Mouse (Mus musculus) MEL (cell line): ENCODE results near the gene Fars2. TPM values are rescaled to one million over a fixed set of nuclear protein-coding genes. Genes with fewer than 3 reads are reported as not detected.

Experiments used
- DNase-seq: peaks from one replicate; pipeline ENCODE4 v3.0.0; 2011; ENCODE audit warnings: low read depth, low spot score
- H3K27ac ChIP-seq: 2 replicates; pipeline ENCODE4 v1.5.1; 2012; ENCODE audit warnings: low read depth, mild to moderate bottlenecking, control low read depth, low read length, moderate library complexity; ENCODE audit not compliant: control insufficient read depth
- H3K27me3 ChIP-seq, 2 experiments: fragments of 150-350 bp in 1 of 2; sonication (generic) in 1 of 2; 2 replicates each; pipeline ENCODE4 v1.6.1; 2012; ENCODE audit warnings: low read length in 2 of 2, mild to moderate bottlenecking in 2 of 2, improper control_type of control experiment in 1 of 2, moderate library complexity in 1 of 2; ENCODE audit not compliant: insufficient read depth in 2 of 2, control insufficient read depth in 1 of 2
- H3K36me3 ChIP-seq, 2 experiments: 2 replicates each; pipeline ENCODE4 v1.6.1; 2012 to 2014; ENCODE audit warnings: low read length in 2 of 2, improper control_type of control experiment in 1 of 2, inconsistent platforms in 1 of 2, mild to moderate bottlenecking in 1 of 2; ENCODE audit not compliant: insufficient read depth in 2 of 2, control insufficient read depth in 1 of 2
- H3K4me1 ChIP-seq, 2 experiments: fragments of 150-350 bp in 1 of 2; sonication (generic) in 1 of 2; 2 replicates each; pipeline ENCODE4 v1.6.1; 2012; ENCODE audit warnings: low read length in 2 of 2, improper control_type of control experiment in 1 of 2, mild to moderate bottlenecking in 1 of 2; ENCODE audit not compliant: insufficient read depth in 2 of 2, control insufficient read depth in 1 of 2
- H3K4me3 ChIP-seq, 2 experiments: fragments of 150-350 bp in 1 of 2; sonication (generic) in 1 of 2; 2 replicates each; pipeline ENCODE4 v1.5.1; 2012; ENCODE audit warnings: low read depth in 2 of 2, low read length in 2 of 2, mild to moderate bottlenecking in 2 of 2, moderate library complexity in 2 of 2, control low read depth in 1 of 2, improper control_type of control experiment in 1 of 2; ENCODE audit not compliant: control insufficient read depth in 1 of 2, insufficient read depth in 1 of 2
- H3K79me2 ChIP-seq: 2 replicates; pipeline ENCODE4 v1.6.1; 2012; ENCODE audit warnings: mild to moderate bottlenecking, low read length, moderate library complexity; ENCODE audit not compliant: control insufficient read depth, poor library complexity, insufficient read depth
- H3K9ac ChIP-seq: 2 replicates; pipeline ENCODE4 v1.6.1; 2012; ENCODE audit warnings: low read depth, mild to moderate bottlenecking, control low read depth, low read length, moderate library complexity; ENCODE audit not compliant: control insufficient read depth, poor library complexity, severe bottlenecking
- H3K9me3 ChIP-seq: fragments of 150-350 bp; sonication (generic); replicated peaks from 2 replicates; pipeline ENCODE4 v1.6.1; 2012; ENCODE audit warnings: mild to moderate bottlenecking, low read length, improper control_type of control experiment, moderate library complexity; ENCODE audit not compliant: insufficient read depth
- BHLHE40 ChIP-seq: IDR thresholded peaks from 2 replicates; pipeline ENCODE4 v1.6.1; 2012; ENCODE audit warnings: low read depth, mild to moderate bottlenecking, inconsistent platforms, low read length, improper control_type of control experiment, borderline replicate concordance
- CHD1 ChIP-seq: IDR thresholded peaks from 2 replicates; pipeline ENCODE4 v1.6.1; 2012; ENCODE audit warnings: low read depth, mild to moderate bottlenecking, inconsistent platforms, low read length, improper control_type of control experiment
- CTCF ChIP-seq, 3 experiments: IDR thresholded peaks in 2 of 3; conservative IDR thresholded peaks in 1 of 3; 2 replicates each; pipeline ENCODE4 v1.5.1; 2011 to 2012; ENCODE audit warnings: low read length in 3 of 3, low read depth in 2 of 3, mild to moderate bottlenecking in 2 of 3, improper control_type of control experiment in 1 of 3, inconsistent platforms in 1 of 3, mixed read lengths in 1 of 3, moderate library complexity in 1 of 3; ENCODE audit not compliant: control insufficient read depth in 1 of 3, insufficient read depth in 1 of 3, poor library complexity in 1 of 3, severe bottlenecking in 1 of 3
- ELF1 ChIP-seq: IDR thresholded peaks from 2 replicates; pipeline ENCODE4 v1.6.1; 2014; ENCODE audit warnings: low read depth, mild to moderate bottlenecking, inconsistent platforms, low read length, improper control_type of control experiment, moderate library complexity
- EP300 ChIP-seq, 2 experiments: IDR thresholded peaks; 2 replicates each; pipeline ENCODE4 v1.6.1; 2011; ENCODE audit warnings: improper control_type of control experiment in 2 of 2, low read length in 2 of 2, low read depth in 1 of 2, mild to moderate bottlenecking in 1 of 2
- MAFK ChIP-seq: IDR thresholded peaks from 2 replicates; pipeline ENCODE4 v1.6.1; 2011; ENCODE audit warnings: low read depth, mild to moderate bottlenecking, low read length, improper control_type of control experiment, borderline replicate concordance
- MEF2A ChIP-seq: IDR thresholded peaks from 2 replicates; pipeline ENCODE4 v1.6.1; 2014; ENCODE audit warnings: low read depth, mild to moderate bottlenecking, inconsistent platforms, low read length, improper control_type of control experiment; ENCODE audit not compliant: poor library complexity, insufficient replicate concordance, severe bottlenecking; ENCODE audit errors: extremely low read depth
- NELFE ChIP-seq: IDR thresholded peaks from 2 replicates; pipeline ENCODE4 v1.6.1; 2011; ENCODE audit warnings: low read depth, low read length, improper control_type of control experiment
- POLR2AphosphoS2 ChIP-seq: IDR thresholded peaks from 2 replicates; pipeline ENCODE4 v1.6.1; 2011; ENCODE audit warnings: low read length, improper control_type of control experiment
- POLR2AphosphoS5 ChIP-seq: IDR thresholded peaks from 2 replicates; pipeline ENCODE4 v1.6.1; 2012; ENCODE audit warnings: low read depth, borderline replicate concordance, mild to moderate bottlenecking, inconsistent platforms, low read length, moderate library complexity, mixed read lengths
- RAD21 ChIP-seq: IDR thresholded peaks from 2 replicates; pipeline ENCODE4 v1.6.1; 2011; ENCODE audit warnings: mild to moderate bottlenecking, low read depth, low read length, improper control_type of control experiment
- SMC3 ChIP-seq: IDR thresholded peaks from 2 replicates; pipeline ENCODE4 v1.6.1; 2011; ENCODE audit warnings: low read depth, low read length, improper control_type of control experiment
- TBP ChIP-seq: IDR thresholded peaks from 2 replicates; pipeline ENCODE4 v1.8.0; 2011; ENCODE audit warnings: low read depth, low read length, improper control_type of control experiment
- TCF12 ChIP-seq: IDR thresholded peaks from 2 replicates; pipeline ENCODE4 v1.6.1; 2014; ENCODE audit warnings: low read depth, mild to moderate bottlenecking, inconsistent platforms, low read length, improper control_type of control experiment, moderate library complexity
- UBTF ChIP-seq: IDR thresholded peaks from 2 replicates; pipeline ENCODE4 v1.6.1; 2012; ENCODE audit warnings: low read depth, mild to moderate bottlenecking, inconsistent platforms, low read length, improper control_type of control experiment, moderate library complexity, borderline replicate concordance; ENCODE audit not compliant: insufficient read depth
- USF1 ChIP-seq: IDR thresholded peaks from 2 replicates; pipeline ENCODE4 v1.6.1; 2014; ENCODE audit warnings: low read depth, mild to moderate bottlenecking, inconsistent platforms, low read length, improper control_type of control experiment, moderate library complexity
- ZC3H11A ChIP-seq: IDR thresholded peaks from 2 replicates; pipeline ENCODE4 v1.6.1; 2012; ENCODE audit warnings: low read depth, mild to moderate bottlenecking, inconsistent platforms, low read length, improper control_type of control experiment
- ZNF384 ChIP-seq: IDR thresholded peaks from 2 replicates; pipeline ENCODE4 v1.6.1; 2012; ENCODE audit warnings: low read depth, mild to moderate bottlenecking, inconsistent platforms, low read length, improper control_type of control experiment
- polyA plus RNA-seq, 2 experiments: library from polyadenylated mRNA; stranded (reverse) in 1 of 2; unstranded in 1 of 2; fragments of >175 nt in 1 of 2; fragments of >200 nt in 1 of 2; gene quantifications; 2 replicates each; pipeline versions ENCODE4 v1.2.1 to v1.2.4; 2012; ENCODE audit warnings: low replicate concordance in 2 of 2, low read depth in 1 of 2; ENCODE audit not compliant: insufficient read length in 2 of 2, insufficient read depth in 1 of 2, missing spikeins in 1 of 2
- total RNA-seq: library from RNA; depleted of rRNA; stranded (reverse); fragments of 300-350 nt; gene quantifications from 2 replicates; pipeline ENCODE4 v1.2.3, GENCODE M21; 2012

Gene Fars2
- total and polyA plus RNA-seq, 3 experiments, result 32.6 to 39.2 TPM; not detected in 1

GRCm38 (mm10) chr13:36270867-36271266, 153.7 kb downstream of the Fars2 start:
- no peaks in the 10 kb centered on the region for H3K79me2 ChIP-seq
- no peaks in the 10 kb centered on the region for H3K4me1 ChIP-seq
- no peak overlapping the region for H3K9ac ChIP-seq
- no peak for DNase-seq
- no peaks in the 10 kb centered on the region for H3K27me3 ChIP-seq
- H3K27ac ChIP-seq, result no peak overlapping the region
- no peaks in the 10 kb centered on the region for H3K9me3 ChIP-seq
- H3K36me3 ChIP-seq, result no peaks in the 10 kb centered on the region; a peak in 1 of 4 replicates
- no peak for TF ChIP-seq MAFK
- no peak for TF ChIP-seq BHLHE40
- TF ChIP-seq CTCF (IDR thresholded peaks at IDR 0.05 in 2 of 3, conservative IDR thresholded peaks at IDR 0.05 in 1 of 3; ENCODE audit: control insufficient read depth in 1 of 3, insufficient read depth in 1 of 3, low read depth in 2 of 3, low read length in 3 of 3, poor library complexity in 1 of 3, severe bottlenecking in 1 of 3), result peak in 1 of 3 experiments; percentile 24; a peak in 2 of 6 replicates
- TF ChIP-seq RAD21, result peak; percentile 19
- peak; percentile 25; the same call in 1 of the 2 replicates for TF ChIP-seq SMC3
- H3K4me3 ChIP-seq, result no peak overlapping the region

- H3K9ac ChIP-seq, result no peak overlapping the region
- no peaks in the 10 kb centered on the region for H3K27me3 ChIP-seq
- no peaks in the 10 kb centered on the region for H3K4me1 ChIP-seq
- no peaks in the 10 kb centered on the region for H3K9me3 ChIP-seq
- no peak overlapping the region for H3K4me3 ChIP-seq
- TF ChIP-seq TBP (no peak), ZC3H11A (no peak), SMC3 (no peak), USF1 (no peak), EP300 (IDR thresholded peaks at IDR 0.05; ENCODE audit: low read depth in 1 of 2, low read length in 2 of 2) (no peak), ELF1 (no peak), CTCF (IDR thresholded peaks at IDR 0.05 in 2 of 3, conservative IDR thresholded peaks at IDR 0.05 in 1 of 3; ENCODE audit: control insufficient read depth in 1 of 3, insufficient read depth in 1 of 3, low read depth in 2 of 3, low read length in 3 of 3, poor library complexity in 1 of 3, severe bottlenecking in 1 of 3) (no peak), TCF12 (no peak), BHLHE40 (no peak), POLR2AphosphoS5 (no peak)
- no peak overlapping the region for H3K27ac ChIP-seq
- H3K36me3 ChIP-seq, result no peaks in the 10 kb centered on the region; a peak in 1 of 4 replicates
- H3K79me2 ChIP-seq, result no peaks in the 10 kb centered on the region
- DNase-seq, result no peak
Observed at GRCm38 (mm10) chr13:36273497-36273896, 156.3 kb downstream of the Fars2 start.

GRCm38 (mm10) chr13:36276194-36276593, 159.0 kb downstream of the Fars2 start:
- Histone ChIP-seq H3K79me2 (no peaks in the 10 kb centered on the region), H3K27me3 (no peaks in the 10 kb centered on the region), H3K27ac (no peak overlapping the region), H3K36me3 (no peaks in the 10 kb centered on the region; a peak in 1 of 4 replicates), H3K4me1 (no peaks in the 10 kb centered on the region), H3K9me3 (no peaks in the 10 kb centered on the region), H3K4me3 (no peak overlapping the region), H3K9ac (no peak overlapping the region)
- no peak for DNase-seq
- TF ChIP-seq UBTF (no peak), NELFE (no peak), CTCF (IDR thresholded peaks at IDR 0.05 in 2 of 3, conservative IDR thresholded peaks at IDR 0.05 in 1 of 3; ENCODE audit: control insufficient read depth in 1 of 3, insufficient read depth in 1 of 3, low read depth in 2 of 3, low read length in 3 of 3, poor library complexity in 1 of 3, severe bottlenecking in 1 of 3) (0 out of 6 replicates have a peak, but pooled peaks of 1 of the 3 experiments have one; percentile 6), USF1 (no peak), POLR2AphosphoS2 (no peak), RAD21 (peak; percentile 13), ZNF384 (no peak), EP300 (IDR thresholded peaks at IDR 0.05; ENCODE audit: low read depth in 1 of 2, low read length in 2 of 2) (no peak), SMC3 (0 out of 2 replicates have a peak, but pooled peaks have one; percentile 7), CHD1 (no peak), MEF2A (no peak)
